Mouse (Mus musculus) stomach, postnatal 0 days (tissue): ENCODE results near the gene Gaa.

ENCODE experiments used
- CTCF ChIP-seq: IDR thresholded peaks from 2 replicates; pipeline ENCODE4 v1.5.1; 2016; ENCODE audit warnings: antibody characterized with exemption, low read depth, mild to moderate bottlenecking, moderate library complexity
- EP300 ChIP-seq: optimal IDR thresholded peaks from 2 replicates; pipeline ENCODE3; 2016; ENCODE audit warnings: antibody characterized with exemption

GRCm38 (mm10) chr11:119307916-119308315 lies 40.2 kb downstream of the Gaa start:
- TF ChIP-seq CTCF (no peak), EP300 (no peak)
